Mouse (Mus musculus): Measurements from ENCODE around the gene Nisch.

The Nisch gene

DNA sequence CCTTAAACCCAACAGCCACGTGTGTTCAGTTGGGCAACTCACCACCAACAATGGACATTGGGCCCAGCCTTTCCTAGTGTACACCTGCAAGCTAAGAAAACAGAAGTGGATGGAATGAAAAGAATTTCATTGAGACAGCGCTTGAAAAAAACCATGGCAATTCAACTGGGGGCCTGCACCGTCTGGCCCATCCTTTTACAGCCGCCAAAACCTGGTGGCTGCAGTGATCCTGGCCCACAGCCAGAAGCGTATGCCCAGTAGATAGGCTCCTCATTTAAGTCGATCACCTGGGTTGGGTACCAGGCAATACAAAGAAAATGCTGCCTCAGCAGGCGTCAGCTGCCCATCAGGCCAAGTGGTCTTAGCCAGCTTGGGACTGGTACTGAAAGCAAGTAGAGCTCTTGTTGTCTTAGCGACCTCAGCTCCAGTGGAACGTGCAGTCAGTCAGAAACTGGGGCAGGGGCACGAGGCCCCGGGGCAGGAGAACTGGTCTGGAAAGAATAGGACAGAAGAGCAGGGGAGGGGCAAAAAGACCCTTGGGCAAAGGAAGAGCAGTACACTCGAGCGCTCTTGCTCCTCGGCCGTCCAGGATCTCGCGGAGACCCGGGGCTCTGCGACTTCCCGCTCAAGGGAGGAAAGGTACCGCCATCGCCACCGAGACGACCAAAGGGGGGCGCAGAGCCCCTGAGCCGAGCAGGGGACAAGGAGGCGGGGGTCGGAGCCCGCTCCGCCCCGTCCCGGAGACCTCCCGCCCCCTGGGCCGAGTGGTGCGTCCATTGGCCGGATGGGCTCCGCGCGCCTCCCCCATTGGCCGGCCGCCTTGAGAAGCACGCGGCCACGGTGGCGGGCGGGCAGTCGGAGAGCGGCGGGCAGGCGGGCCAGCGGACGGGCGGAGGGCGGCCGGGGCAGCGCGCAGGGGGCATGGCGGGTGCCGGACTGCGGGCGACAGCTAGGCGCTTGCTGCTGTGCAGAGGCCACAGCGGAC is 86.2 kb downstream of the Nisch start, which contains the start of gene Nt5dc2:
Nt5dc2 (plus strand) TSS at position 818 of the 985 bp plus-strand sequence.
- in situ Hi-C loops (cut with MboI, MseI), result no loop called here

DNA sequence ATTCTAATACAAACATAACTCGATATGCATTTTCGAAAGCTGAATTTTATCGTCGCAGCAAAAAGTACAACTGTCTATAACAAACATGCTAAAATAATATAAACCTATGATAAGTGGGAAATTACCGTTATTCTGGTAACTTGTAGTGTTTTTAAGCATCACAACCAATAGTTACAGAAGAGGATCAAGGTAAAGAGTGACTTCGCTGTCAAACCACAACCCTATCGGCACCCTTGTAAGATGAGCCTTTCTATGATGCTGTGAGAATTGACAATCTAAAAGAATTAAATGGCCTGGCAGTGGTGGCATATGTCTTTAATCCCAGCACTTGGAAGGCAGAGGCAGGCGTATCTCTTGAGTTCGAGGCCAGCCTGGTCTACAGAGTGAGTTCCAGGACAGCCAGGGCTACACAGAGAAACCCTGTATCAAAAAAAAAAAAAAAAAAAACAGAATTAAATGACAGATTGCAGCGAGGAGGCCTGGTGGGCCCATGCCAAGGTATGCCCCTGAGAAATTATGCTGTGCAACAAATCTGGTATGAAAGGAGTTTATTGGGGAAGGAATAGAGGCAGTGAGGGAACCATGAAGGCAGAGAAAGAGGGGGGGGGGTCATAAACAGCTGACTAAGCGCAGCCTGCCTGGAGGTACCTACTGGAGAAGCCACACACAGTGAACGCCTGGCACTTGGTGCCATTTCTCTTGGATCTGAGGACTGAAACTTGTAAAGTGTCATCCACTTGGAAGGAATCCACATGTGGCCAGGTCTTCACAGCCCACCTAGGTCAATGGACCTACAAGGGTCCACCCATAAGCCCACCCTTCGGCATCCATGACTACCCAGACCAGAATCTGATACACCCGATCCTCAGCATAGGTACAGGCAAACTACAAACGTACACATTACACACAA is 87.2 kb downstream of the Nisch start:
- in situ Hi-C loops (cut with MboI, MseI), result no loop called here

DNA sequence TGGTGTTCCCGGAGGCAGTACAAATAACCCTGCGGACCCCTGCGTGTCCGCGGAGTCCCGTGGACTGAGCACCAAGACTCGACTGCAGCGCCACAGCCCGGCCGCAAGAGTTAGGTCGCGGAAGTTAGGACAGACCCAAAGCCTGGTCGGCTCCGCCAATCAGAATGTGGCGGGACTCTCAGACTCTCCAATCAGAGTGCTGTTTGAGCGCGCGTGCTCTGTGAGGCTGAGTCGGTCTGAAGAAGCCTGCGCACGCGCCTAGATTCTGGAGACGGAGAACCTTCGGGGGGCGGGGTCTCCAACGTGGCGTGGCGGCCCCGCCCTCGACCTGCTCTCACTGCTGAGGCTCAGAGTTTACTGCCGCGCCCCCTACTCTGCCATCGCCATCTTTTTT is 87.9 kb downstream of the Nisch start, which contains the start of gene Smim4:
Smim4 (minus strand) TSS at position 131 of the 394 bp plus-strand sequence.
- in situ Hi-C loops (cut with MboI, MseI), result no loop called here

DNA sequence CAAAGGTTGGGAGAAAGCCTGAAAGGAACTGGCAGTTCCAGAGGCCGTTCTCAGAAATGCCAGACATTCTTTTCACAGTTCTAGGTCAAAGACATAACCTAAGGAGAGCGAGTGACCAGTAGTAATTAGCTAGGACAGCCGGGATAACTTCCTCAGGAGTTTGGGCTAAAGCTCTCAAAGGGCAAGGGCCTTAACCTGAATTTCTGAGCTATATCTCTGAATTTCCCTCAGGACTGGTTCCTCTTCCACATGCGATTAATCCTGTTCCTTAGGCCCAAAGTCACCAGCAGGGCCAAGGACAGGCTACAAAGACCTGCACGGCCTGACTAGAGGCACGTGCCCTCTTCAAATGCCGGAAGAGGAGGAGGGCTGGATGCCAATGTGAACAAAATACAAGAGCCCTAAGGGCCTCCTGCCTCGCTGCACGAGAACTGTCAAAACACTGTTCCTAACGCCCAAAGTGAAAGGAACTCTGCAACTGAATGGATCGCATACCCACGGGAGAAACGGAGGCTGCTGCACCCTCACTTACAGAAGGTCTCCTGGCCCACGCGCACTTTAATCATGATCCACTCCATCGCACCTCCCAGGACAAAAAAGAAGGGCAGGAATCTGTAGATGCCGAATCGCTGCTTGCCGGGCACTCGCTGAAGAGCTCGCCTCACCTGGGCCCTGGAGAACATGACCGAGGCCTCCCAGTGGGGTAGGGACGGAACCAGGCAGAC is 88.5 kb downstream of the Nisch start:
- in situ Hi-C loops (cut with MboI, MseI), result no loop called here

- in situ Hi-C loops (cut with MboI, MseI), result no loop called here
Observed at GRCm38 (mm10) chr14:31126826-31127225, 89.9 kb downstream of the Nisch start.

DNA sequence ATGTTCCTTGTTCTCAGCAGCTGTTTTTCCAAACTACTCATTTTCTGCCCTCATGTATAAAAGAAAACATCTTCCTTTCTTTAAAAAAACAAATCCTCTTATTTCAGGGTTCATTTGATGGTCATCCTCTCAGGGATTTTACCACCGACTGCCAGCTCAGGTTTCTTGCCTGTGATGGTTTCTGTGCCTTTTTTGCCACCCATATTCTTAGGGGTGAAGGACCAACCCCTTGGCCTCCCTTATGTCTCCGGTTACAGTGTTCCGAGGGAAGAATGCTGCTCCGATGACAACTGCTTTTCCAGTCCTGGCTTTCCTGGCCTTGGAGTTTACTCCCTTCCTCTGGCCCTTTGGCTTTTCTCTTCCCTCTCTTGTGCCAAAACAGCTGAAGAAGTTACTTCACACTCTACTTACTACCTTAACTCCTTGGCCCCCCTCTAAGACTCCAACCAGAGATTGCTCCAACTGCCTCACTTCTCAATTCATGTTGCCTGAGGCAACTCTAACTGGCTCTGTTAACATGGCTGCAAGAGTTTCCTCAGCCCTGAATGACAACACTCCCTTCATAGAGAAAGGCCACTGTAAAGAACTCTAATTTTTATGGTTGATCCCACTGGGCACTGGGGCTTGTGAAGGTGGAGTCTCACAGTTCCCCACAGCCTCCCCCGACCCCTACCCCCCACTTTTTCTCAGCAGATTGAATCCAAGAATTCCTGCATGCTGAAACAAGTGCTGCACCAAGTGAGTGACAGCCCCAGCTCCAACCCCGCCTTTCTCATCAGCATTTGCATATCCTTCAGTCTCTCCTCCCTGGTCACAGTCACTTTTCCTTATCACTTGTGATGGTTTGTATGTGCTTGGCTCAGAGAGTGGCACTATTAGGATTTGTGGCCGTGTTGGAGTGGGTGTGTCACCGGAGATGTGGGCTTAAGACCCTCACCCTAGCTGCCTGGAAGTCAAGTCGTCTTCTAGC is 91.4 kb downstream of the Nisch start:
- in situ Hi-C loops (cut with MboI, MseI), result no loop called here
